Mouse (Mus musculus) erythroid progenitor cell, adult 5-6 weeks (primary cell): ENCODE results near the gene Per1. TPM values are rescaled to one million over a fixed set of nuclear protein-coding genes. Genes with fewer than 3 reads are reported as not detected.

ENCODE experiments used
- ATAC-seq: replicated peaks from 2 replicates; pipeline ENCODE4 v1.8.0; 2016; ENCODE audit warnings: moderate number of reproducible peaks, mild to moderate bottlenecking, moderate TSS enrichment, inconsistent platforms; ENCODE audit not compliant: poor library complexity, low FRiP score, severe bottlenecking
- total RNA-seq, 2 experiments: library from RNA; stranded (forward) in 1 of 2; stranded (reverse) in 1 of 2; fragments of 150-400 nt in 1 of 2; fragments of 186-747, 209-891 nt in 1 of 2; gene quantifications; 2 replicates each; pipeline versions ENCODE4 v1.2.3 to v1.2.4; 2015 to 2017; ENCODE audit warnings: low replicate concordance in 2 of 2

Per1 gene
- total RNA-seq, 2 experiments from 2014 or later, result 3.3 to 3.4 TPM

DNA sequence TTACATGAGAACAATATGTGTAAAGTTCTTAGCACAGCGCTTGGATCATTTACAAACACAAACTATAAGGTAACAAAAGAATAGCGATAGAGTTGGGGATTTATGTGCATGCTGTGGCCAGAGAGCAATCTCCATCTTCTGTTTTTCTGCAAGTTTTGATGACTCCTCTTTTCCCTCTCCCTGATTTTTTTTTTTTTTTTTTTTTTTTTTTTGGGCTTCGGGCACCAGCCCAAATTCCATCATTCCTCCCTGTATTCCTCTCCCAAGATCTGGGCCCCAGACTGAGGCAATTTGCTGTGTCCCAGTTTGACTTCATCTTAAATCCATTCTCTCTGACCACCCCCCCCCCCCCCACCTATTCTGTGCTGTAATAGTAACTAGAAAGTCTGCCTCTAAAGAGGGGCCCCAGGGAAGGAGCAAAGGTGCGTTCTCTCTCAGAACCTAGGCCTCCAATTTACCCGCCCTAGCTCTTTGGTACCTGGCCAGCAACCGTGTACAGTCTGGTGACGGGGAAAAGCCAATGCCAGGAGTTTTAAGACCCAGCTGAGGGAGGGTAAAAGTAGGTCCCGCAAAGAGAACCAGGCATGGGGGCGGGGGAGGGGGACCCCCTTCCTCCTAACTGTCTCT, 1.5 kb downstream of the Per1 start:
- ATAC-seq, result no peak; the same call in 1 of the 2 replicates

DNA sequence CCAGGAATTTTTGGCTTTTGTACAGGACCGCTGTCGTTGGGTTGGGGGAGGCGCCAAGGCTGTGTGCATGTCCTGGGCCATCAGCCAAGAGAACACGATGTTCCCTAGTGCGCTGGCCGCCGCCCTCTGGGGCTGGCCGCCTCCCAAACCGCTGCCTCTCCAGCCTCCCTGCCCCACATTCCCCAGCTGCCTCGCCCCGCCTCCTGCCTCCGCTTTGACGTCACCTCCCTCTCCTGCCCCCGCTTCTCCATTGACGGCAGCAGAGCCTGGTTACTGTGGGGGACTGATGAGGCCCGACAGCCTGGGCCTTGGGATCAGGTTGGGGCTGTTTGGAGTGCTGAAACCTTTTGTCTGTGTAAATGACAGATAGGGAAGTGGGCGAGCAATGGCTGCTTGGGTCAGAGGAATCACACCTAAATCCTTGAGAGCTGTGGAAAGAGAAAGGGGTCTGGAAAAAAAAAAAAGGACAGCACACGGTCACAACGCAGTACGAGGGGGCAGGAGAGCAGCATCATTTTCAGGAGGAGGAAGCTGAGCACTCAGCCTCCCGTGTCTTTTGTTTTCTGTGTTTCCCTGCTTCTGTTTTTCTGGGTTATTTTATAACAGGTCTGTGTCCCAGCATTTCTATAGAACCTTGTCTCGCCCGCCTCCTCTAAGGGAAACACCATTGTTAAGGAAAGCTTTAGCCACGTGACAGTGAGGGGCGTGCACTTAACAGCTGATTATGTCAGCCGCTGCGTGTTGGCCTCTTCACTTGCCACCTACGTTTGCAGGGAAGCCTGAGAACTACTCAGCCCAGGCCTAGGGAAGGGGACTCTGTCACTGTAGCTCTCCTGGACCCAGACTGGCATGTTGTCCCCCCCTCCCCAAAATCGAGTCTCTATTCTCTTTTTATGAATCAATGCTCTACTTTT, 2.2 kb downstream of the Per1 start:
- peak; percentile 65 for ATAC-seq

DNA sequence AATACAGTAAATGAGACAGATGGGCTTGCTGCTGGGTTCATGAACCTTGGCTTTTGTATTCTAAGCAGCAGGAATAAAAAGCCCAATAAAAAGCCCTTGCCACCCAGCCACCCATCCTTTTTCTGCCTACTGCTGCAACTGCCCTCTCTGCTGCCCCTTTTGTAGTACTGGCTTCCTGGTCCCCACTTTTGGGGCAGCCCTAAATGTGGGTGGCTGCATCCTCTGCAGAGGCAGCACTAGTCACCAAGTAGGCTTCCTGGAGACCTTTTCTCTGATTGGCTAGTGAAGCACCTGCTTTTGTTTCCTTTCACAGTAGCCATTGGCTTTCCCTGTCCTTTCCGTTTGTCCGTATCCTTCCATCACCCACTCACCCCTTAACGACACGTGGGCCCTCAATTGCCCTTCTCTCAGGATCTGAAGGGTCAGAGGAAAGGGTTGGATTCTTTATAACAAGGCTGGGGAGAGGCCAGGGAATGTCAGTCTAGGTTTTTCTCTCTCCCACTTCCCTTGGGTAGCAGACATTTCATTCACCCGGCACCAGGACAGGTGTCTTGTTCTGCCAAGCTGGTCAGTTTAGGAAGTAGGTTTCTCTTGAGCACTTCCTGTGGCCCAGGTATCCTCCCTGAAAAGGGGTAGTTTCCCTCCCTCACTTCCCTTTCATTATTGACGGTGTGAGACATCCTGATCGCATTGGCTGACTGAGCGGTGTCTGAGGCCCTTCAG, 3.2 kb downstream of the Per1 start:
- no peak for ATAC-seq

GRCm38 (mm10) chr11:69098762-69099091, 3.7 kb downstream of the Per1 start:
- ATAC-seq, result peak; percentile 63

GRCm38 (mm10) chr11:69099177-69099914, 4.3 kb downstream of the Per1 start:
- no peak for ATAC-seq

DNA sequence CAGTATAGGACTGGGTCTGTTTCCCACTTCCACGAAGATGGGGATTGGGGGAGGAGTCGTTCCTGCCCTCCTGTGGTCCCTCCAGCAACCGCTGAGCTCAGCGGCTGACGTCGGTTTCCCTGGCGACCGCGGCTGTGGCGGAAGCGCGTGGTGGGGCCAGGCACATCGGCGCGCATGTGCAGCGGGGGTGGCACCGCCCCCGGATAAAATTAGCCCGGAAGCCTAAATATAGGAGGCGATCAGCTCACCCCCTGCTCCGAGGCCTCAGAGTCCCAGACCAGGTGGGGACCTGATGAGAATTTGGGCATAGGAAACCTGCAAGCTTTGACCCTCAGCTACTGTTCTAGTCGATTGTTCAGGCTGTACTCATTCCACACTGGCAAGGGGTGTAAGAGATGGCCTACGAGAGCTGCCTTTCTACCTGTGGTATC, 4.9 kb downstream of the Per1 start:
- ATAC-seq, result peak; percentile 35

DNA sequence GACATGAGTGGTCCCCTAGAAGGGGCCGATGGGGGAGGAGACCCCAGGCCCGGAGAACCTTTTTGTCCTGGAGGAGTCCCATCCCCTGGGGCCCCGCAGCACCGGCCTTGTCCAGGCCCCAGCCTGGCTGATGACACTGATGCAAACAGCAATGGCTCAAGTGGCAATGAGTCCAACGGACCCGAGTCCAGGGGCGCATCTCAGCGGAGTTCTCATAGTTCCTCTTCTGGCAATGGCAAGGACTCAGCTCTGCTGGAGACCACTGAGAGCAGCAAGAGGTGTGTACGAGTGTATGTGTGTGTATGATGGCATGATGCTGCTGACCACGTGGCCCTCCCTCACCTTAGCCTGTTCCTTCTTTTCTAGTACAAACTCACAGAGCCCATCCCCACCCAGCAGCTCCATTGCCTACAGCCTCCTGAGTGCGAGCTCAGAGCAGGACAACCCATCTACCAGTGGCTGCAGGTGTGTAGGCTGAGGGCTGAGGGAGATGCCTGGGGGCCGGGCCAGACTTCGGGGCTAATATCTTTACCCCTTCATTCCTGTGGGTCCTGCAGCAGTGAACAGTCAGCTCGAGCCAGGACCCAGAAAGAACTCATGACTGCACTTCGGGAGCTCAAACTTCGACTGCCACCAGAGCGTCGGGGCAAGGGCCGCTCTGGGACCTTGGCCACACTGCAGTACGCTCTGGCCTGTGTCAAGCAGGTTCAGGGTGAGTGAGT, 5.8 kb downstream of the Per1 start:
- no peak for ATAC-seq

- no peak for ATAC-seq
Measured at GRCm38 (mm10) chr11:69101604-69102402, 6.8 kb downstream of the Per1 start.

GRCm38 (mm10) chr11:69102403-69102725, 7.3 kb downstream of the Per1 start:
- ATAC-seq, result no peak

- no peak for ATAC-seq
Measured at GRCm38 (mm10) chr11:69103121-69103520, 8.1 kb downstream of the Per1 start.

- ATAC-seq, result no peak
Measured at GRCm38 (mm10) chr11:69103531-69104435, 8.8 kb downstream of the Per1 start.

DNA sequence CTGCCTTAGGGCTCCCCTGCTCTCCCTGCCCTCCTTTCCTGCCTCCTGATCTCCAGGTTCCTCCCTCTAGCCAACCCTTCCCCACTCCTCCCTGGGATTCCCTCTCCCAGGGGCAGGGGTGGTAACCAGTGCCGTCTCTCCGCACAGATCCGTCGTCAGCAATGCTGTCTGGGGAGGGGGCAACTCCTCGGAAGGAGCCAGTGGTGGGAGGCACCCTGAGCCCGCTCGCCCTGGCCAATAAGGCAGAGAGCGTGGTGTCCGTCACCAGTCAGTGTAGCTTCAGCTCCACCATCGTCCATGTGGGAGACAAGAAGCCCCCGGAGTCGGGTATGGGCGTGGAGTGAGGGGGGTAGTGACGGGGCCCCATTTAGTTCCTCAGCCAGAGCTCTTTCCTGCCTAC, 9.5 kb downstream of the Per1 start:
- ATAC-seq, result no peak

DNA sequence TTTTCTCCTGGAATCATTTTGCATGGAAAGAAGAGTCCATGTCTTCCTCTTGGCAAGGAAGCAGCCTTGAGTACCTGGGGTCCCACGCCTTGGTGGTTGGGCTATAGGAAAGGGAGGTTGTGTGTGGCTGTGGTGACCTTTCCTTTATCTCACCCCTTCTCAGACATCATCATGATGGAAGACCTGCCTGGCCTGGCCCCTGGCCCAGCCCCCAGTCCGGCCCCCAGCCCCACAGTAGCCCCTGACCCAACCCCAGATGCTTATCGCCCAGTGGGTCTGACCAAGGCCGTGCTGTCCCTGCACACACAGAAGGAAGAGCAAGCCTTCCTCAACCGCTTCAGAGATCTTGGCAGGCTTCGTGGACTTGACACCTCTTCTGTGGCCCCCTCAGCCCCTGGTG, 10.2 kb downstream of the Per1 start:
- no peak for ATAC-seq

- no peak for ATAC-seq
Measured at GRCm38 (mm10) chr11:69105796-69106195, 10.8 kb downstream of the Per1 start.

- no peak for ATAC-seq
Measured at GRCm38 (mm10) chr11:69106299-69106698, 11.3 kb downstream of the Per1 start.

DNA sequence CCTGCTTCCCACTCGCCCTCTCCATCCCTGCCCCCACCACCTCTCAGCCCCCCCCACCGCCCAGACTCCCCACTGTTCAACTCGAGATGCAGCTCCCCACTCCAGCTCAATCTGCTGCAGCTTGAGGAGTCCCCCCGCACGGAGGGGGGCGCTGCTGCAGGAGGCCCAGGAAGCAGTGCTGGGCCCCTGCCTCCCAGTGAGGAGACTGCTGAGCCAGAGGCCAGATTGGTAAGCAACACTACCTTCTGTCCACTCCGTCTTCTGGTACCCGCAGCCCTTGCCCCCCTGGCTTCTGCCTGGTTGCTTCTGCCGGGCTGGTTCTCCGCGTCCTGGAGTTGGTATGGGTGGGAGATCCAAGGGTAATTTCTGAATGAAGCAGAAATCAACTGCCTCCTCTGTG, 11.8 kb downstream of the Per1 start:
- ATAC-seq, result no peak

- ATAC-seq, result no peak
Measured at GRCm38 (mm10) chr11:69107676-69108075, 12.7 kb downstream of the Per1 start.

- ATAC-seq, result no peak
Measured at GRCm38 (mm10) chr11:69108223-69108622, 13.2 kb downstream of the Per1 start.
